Mouse (Mus musculus) neutrophil, adult 5-6 weeks (primary cell): ENCODE data around the gene Zfand4. TPM values are rescaled to one million over a fixed set of nuclear protein-coding genes. Genes with fewer than 3 reads are reported as not detected.

ENCODE experiments used
- ATAC-seq: fragments of 151-379, 151-347 bp; 2 replicates; pipeline ENCODE4 v1.8.0; 2017; ENCODE audit warnings: mild to moderate bottlenecking, moderate TSS enrichment; ENCODE audit not compliant: insufficient number of reproducible peaks, poor library complexity, low FRiP score, severe bottlenecking; ENCODE audit errors: extremely low read depth
- total RNA-seq: library from RNA; stranded (forward); fragments of 200-1000 nt; gene quantifications from 2 replicates; pipeline ENCODE4 v1.2.3, GENCODE M21; 2017

Gene Zfand4
- total RNA-seq, 1 experiment from 2014 or later: 33.5 TPM

DNA sequence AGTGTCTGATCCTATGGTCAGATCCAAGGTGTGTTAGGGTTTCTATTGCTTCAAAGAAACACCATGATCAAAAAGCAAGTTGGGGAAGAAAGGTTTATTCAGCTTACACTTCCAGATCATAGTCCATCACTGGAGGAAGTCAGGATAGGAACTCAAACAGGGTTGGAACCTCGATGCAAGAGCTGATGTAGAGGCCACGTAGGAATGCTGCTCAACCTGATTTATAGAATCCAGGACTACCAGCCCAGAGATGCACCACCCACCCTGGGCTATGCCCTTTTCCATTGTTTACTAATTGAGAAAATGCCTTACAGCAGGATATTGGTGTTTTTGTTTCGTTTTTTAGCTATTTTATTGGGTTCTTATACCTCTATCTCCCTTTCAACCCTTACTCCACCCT, 97.4 kb downstream of the Zfand4 start:
- ATAC-seq: no peak

- no peak for ATAC-seq
Observed at GRCm38 (mm10) chr6:116361993-116362392, 98.0 kb downstream of the Zfand4 start.

DNA sequence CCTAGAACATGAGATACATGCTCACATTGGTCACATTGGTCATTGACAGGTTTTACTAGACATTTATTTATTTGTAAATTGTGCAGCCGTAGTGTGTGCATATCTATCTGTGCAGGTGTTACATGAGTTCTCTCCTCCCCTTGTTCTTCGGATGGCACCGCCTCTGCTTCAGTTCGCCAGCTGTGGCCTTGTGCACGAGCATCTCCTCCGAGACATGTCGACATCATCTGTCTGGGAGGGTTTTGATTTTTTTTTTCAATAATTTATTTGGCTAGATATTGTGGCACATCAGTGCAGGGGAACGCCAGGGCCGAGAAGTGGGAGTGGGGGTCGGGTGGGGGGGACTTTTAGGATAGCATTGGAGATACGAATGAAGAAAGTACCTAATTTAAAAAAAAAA, 103.9 kb downstream of the Zfand4 start:
- ATAC-seq: no peak

DNA sequence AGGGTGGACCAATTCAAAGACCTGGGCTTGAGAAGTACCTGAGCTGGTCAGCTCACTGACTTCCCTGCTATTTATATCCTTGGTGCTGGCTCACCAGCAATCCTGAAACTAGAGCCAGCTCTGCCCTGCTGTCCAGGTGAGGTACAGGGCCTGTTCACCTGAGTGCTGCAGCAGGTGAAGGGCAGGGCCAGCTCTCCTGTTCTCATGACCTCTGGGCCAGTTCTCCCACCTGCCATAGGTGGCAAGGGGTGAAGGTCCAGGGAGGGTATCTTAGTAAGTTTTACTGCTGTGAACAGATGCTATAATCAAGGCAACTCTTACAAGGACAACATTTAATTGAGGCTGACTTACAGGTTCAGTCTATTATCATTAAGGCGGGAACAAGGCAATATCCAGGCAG, 105.8 kb downstream of the Zfand4 start:
- ATAC-seq: no peak

- no peak for ATAC-seq
Observed at GRCm38 (mm10) chr6:116370216-116370976, 106.4 kb downstream of the Zfand4 start.

DNA sequence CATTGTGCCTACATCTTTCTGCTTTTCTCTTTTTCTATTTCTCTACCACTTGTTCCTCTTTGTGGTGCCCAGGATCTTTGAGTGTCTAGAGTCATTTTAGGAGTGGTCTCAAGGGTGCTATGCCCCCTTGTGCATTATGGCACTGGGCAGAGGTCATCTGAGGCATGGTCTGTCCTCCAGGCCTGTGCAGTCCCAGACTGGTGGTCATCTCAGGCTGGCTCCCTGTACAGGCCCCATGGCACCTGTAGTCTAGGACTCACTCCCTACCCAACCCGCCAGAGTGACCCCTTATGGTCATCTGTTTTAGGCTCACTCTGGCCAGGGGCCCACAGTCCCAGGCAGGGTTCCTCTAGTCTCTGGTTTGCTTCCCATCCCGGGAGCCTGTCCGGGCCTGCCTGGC, 107.5 kb downstream of the Zfand4 start:
- ATAC-seq: no peak

GRCm38 (mm10) chr6:116374136-116374535, 110.1 kb downstream of the Zfand4 start:
- no peak for ATAC-seq

DNA sequence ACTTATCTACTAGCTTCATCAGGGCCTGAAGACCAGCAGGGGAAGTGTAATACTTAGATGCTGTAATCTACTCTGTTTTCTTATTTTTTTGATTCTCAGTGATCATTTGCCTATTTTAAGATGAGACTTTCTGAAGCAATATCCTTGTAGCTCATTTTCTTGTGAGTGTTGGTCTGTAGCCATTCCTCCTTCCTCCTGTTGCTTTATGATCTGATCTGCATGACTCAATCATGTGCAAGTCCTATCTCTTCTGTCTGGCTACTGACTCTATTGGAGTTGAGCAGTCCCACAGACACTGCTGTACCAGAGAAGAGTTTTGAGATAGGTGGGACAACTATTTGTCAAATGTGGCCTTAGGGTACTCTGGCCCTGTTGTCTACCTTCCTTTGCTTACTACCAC, 110.6 kb downstream of the Zfand4 start:
- no peak for ATAC-seq

DNA sequence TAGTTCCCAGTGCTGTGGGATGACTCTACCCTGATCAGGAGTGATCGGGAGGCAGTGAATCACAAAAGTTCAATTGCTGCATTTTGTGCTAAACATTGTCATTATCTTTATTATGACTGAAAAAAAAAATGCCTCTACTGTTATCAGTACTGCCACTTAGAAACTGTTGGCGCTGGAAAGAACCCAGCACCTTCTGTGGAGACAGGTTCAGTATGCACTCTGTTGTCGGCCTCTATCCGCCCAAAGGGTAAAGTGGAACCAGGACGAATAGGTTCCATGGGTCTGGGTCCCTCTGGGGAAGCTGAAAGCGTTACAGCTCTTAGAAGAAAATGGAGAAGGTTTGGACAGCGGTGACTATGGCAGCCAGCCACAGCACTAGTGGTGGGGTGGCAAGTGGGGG, 114.9 kb downstream of the Zfand4 start:
- no peak for ATAC-seq

Other genes starting within 250 kb of the Zfand4 start
- gene Tmcc1, start 70.7 kb upstream of the Zfand4 start, total RNA-seq: 154 and 191 TPM in 2 replicates
- 258 and 266 TPM in 2 replicates for gene Washc2, start 56.2 kb upstream of the Zfand4 start, total RNA-seq
- 6.8 and 18.2 TPM in 2 replicates for gene March8, start 73.8 kb downstream of the Zfand4 start, total RNA-seq
- gene Alox5, start 197.0 kb downstream of the Zfand4 start, total RNA-seq: 110 and 128 TPM in 2 replicates
- gene Olfr211, start 224.9 kb downstream of the Zfand4 start, total RNA-seq: not detected in 2 replicates
- not detected in 2 replicates for gene Olfr212, start 242.3 kb downstream of the Zfand4 start, total RNA-seq